Mouse (Mus musculus) urinary bladder, postnatal 36 days (tissue): Measurements from ENCODE around the gene Ube2o.

ENCODE experiments used
- DNase-seq, 2 experiments: peaks; one replicate each; pipeline ENCODE4 v3.0.0; 2022; ENCODE audit warnings: low spot score in 2 of 2, mixed read lengths in 1 of 2

The Ube2o gene

DNA sequence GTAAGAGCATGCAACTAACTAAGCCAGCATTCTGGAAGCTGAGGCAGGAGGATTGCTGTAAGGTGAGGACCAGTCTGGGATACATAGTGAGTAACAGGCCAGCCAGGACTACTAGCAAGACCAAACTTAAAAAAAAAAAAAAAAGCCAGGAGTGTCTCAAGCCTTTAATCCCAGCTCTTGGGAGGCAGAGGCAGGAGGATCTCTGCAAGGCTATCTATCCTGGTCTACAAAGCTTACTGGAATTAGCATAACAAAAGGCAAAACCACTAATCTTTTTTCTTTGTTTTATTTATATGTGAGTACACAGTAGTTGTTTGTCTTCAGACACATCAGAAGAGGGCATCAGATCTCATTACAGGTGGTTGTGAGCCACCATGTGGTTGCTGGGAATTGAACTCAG is 93.0 kb downstream of the Ube2o start:
- no peak for DNase-seq
